Mouse (Mus musculus) heart, adult 9 months (tissue): ENCODE measurements around the gene Slc6a20b.
A peak's percentile ranks its signal among the peaks of the same experiment; 100 is the strongest.
"Not testable (repeated sequence)": the region's sequence is repeated elsewhere in the genome, so short reads cannot be mapped to it uniquely, and the experiment has no call there.

Experiments
- DNase-seq, 2 experiments: peaks; one replicate each; pipeline ENCODE4 v3.0.0; 2022; ENCODE audit warnings: low spot score in 2 of 2

The Slc6a20b gene

GRCm38 (mm10) chr9:123632281-123632680 lies at the start of gene Slc6a20b:
TSS of gene Slc6a20b (minus strand) at chr9:123632565.
- no peak for DNase-seq

GRCm38 (mm10) chr9:123679198-123679597 lies 46.8 kb upstream of the Slc6a20b start:
- no peak for DNase-seq

- DNase-seq: no peak
These were observed 46.2 kb upstream of the Slc6a20b start, which contains the start of the genes Ccr9 and Slc6a20a for GRCm38 (mm10) chr9:123678327-123679105. TSS of gene Ccr9 (plus strand) at chr9:123678439. TSS of gene Slc6a20a (minus strand) at chr9:123678885.

GRCm38 (mm10) chr9:123665645-123666044 lies 33.3 kb upstream of the Slc6a20b start:
- DNase-seq: no peak

GRCm38 (mm10) chr9:123659986-123660676 lies 27.8 kb upstream of the Slc6a20b start:
- not testable (repeated sequence) for DNase-seq

GRCm38 (mm10) chr9:123658981-123659380 lies 26.6 kb upstream of the Slc6a20b start:
- no peak for DNase-seq

GRCm38 (mm10) chr9:123657457-123657856 lies 25.1 kb upstream of the Slc6a20b start:
- no peak for DNase-seq

GRCm38 (mm10) chr9:123651369-123651768 lies 19.0 kb upstream of the Slc6a20b start:
- no peak for DNase-seq

GRCm38 (mm10) chr9:123649785-123650511 lies 17.6 kb upstream of the Slc6a20b start:
- DNase-seq: no peak

- DNase-seq: no peak
These were observed 7.7 kb upstream of the Slc6a20b start for GRCm38 (mm10) chr9:123640106-123640505.

GRCm38 (mm10) chr9:123638668-123639089 lies 6.3 kb upstream of the Slc6a20b start:
- DNase-seq: peak in 1 of 2 experiments; percentile 12

- no peak for DNase-seq
These were observed 5.9 kb upstream of the Slc6a20b start for GRCm38 (mm10) chr9:123638231-123638630.

- DNase-seq: no peak
These were observed 4.4 kb upstream of the Slc6a20b start for GRCm38 (mm10) chr9:123636771-123637170.

- DNase-seq: no peak
These were observed 628 bp upstream of the Slc6a20b start for GRCm38 (mm10) chr9:123632993-123633392.

- no peak for DNase-seq
These were observed 699 bp downstream of the Slc6a20b start for GRCm38 (mm10) chr9:123631666-123632065.

GRCm38 (mm10) chr9:123625821-123626220 lies 6.5 kb downstream of the Slc6a20b start:
- no peak for DNase-seq

- DNase-seq: no peak
These were observed 7.6 kb downstream of the Slc6a20b start for GRCm38 (mm10) chr9:123624741-123625140.

GRCm38 (mm10) chr9:123620311-123621098 lies 11.9 kb downstream of the Slc6a20b start:
- DNase-seq: no peak

- DNase-seq: no peak
These were observed 30.8 kb downstream of the Slc6a20b start for GRCm38 (mm10) chr9:123601529-123601928.

GRCm38 (mm10) chr9:123597376-123597775 lies 35.0 kb downstream of the Slc6a20b start:
- DNase-seq: no peak

GRCm38 (mm10) chr9:123596910-123597309 lies 35.5 kb downstream of the Slc6a20b start:
- no peak for DNase-seq
